Mouse (Mus musculus): ENCODE measurements around the gene Gal3st4. TPM values are rescaled to one million over a fixed set of nuclear protein-coding genes. Genes with fewer than 3 reads are reported as not detected.

Gene Gal3st4
- polyA plus RNA-seq, 1 experiment from 2014 or later: 0.82 TPM

- Histone ChIP-seq H3K9ac (no peak overlapping the region), H3K4me1 (replicated peaks) (peaks cover 6% of the 10 kb centered on the region), H3K27ac (ENCODE audit: poor library complexity, severe bottlenecking) (no peak overlapping the region), H3K27me3 (replicated peaks) (no peaks in the 10 kb centered on the region), H3K36me3 (no peaks in the 10 kb centered on the region), H3K4me2 (no peak overlapping the region), H3K9me3 (replicated peaks) (no peaks in the 10 kb centered on the region), H3K4me3 (no peak overlapping the region)
- 81% methylated on average over 12 of the region's 12 CpGs for WGBS
- ATAC-seq (ENCODE audit: insufficient number of reproducible peaks, low FRiP score): no peak
These were observed 21.5 kb downstream of the Gal3st4 start for GRCm38 (mm10) chr5:138251144-138251543.

GRCm38 (mm10) chr5:138241511-138241910, 31.1 kb downstream of the Gal3st4 start:
- Histone ChIP-seq H3K27ac (ENCODE audit: poor library complexity, severe bottlenecking) (no peak overlapping the region), H3K4me2 (no peak overlapping the region), H3K4me3 (no peak overlapping the region), H3K9ac (no peak overlapping the region), H3K36me3 (no peaks in the 10 kb centered on the region), H3K27me3 (replicated peaks) (no peaks in the 10 kb centered on the region), H3K4me1 (replicated peaks) (no peaks in the 10 kb centered on the region), H3K9me3 (replicated peaks) (peaks cover 3% of the 10 kb centered on the region; the same call in 1 of the 2 replicates)
- ATAC-seq (ENCODE audit: insufficient number of reproducible peaks, low FRiP score): no peak
- WGBS: 20% methylated on average over 2 of the region's 2 CpGs

GRCm38 (mm10) chr5:138234224-138234623, 38.4 kb downstream of the Gal3st4 start:
- no peaks in the 10 kb centered on the region for H3K4me1 ChIP-seq (replicated peaks)
- no peak overlapping the region for H3K9ac ChIP-seq
- H3K9me3 ChIP-seq (replicated peaks): no peaks in the 10 kb centered on the region
- ATAC-seq (ENCODE audit: insufficient number of reproducible peaks, low FRiP score): no peak
- H3K36me3 ChIP-seq: no peaks in the 10 kb centered on the region
- no peak overlapping the region for H3K4me2 ChIP-seq
- no peak overlapping the region for H3K27ac ChIP-seq (ENCODE audit: poor library complexity, severe bottlenecking)
- no peak overlapping the region for H3K4me3 ChIP-seq
- H3K27me3 ChIP-seq (replicated peaks): no peaks in the 10 kb centered on the region

- ATAC-seq (ENCODE audit: insufficient number of reproducible peaks, low FRiP score): no peak
- Histone ChIP-seq H3K4me1 (replicated peaks) (no peaks in the 10 kb centered on the region), H3K36me3 (no peaks in the 10 kb centered on the region), H3K27ac (ENCODE audit: poor library complexity, severe bottlenecking) (no peak overlapping the region), H3K9me3 (replicated peaks) (no peaks in the 10 kb centered on the region), H3K9ac (no peak overlapping the region), H3K27me3 (replicated peaks) (no peaks in the 10 kb centered on the region), H3K4me2 (no peak overlapping the region), H3K4me3 (no peak overlapping the region)
- 73% methylated on average over 2 of the region's 2 CpGs for WGBS
These were observed 38.9 kb downstream of the Gal3st4 start for GRCm38 (mm10) chr5:138233778-138234177.

DNA sequence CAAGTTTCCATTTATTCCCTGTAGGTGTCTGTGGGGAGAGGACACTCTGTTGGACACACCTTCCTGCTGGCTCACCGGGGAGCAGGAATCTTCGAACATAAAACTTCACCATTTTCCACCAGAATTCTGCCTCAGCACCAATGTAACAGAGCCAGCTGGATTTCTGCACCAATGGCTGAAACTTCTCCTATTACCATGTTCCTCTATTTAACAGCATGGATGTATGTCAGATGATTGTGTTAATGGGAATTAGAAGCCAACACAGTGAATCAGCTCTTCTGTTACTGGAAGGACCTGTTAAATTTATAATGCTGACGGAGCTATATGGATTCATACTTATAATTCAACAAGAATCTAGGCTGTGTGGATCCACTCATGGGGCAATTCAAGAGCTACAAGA, 43.1 kb downstream of the Gal3st4 start:
- Histone ChIP-seq H3K4me3 (no peak overlapping the region), H3K4me1 (replicated peaks) (no peaks in the 10 kb centered on the region), H3K9ac (no peak overlapping the region)

DNA sequence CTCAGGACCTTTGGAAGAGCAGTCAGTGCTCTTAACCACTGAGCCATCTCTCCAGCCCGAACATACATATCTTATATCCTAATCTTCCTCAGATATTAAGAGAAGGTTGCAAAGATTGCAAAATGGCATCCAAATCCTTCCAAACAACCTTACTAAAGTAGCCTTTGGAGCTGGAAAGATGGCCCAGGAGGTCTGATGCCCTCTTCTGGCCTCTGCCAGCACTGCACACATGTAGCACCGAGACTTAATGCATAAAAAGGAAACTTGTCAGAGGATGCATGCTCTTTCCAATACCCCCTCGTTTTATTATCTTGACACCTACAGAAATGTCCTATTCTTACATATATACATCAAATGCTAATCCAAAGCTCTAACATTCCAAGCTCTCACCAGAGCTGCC, 44.6 kb downstream of the Gal3st4 start:
- no peak overlapping the region for H3K4me2 ChIP-seq
- no peak overlapping the region for H3K27ac ChIP-seq (ENCODE audit: poor library complexity, severe bottlenecking)
- WGBS: 50% methylated on average over 3 of the region's 3 CpGs
- 0 out of 2 replicates have a peak, but pooled peaks cover 4% of the 10 kb centered on the region for H3K27me3 ChIP-seq (replicated peaks)
- no peaks in the 10 kb centered on the region for H3K36me3 ChIP-seq
- no peak overlapping the region for H3K4me3 ChIP-seq
- H3K9ac ChIP-seq: no peak overlapping the region
- no peak for ATAC-seq (ENCODE audit: insufficient number of reproducible peaks, low FRiP score)
- no peaks in the 10 kb centered on the region for H3K9me3 ChIP-seq (replicated peaks)
- H3K4me1 ChIP-seq (replicated peaks): no peaks in the 10 kb centered on the region

More for the DNA sequence above, 43.1 kb downstream of the Gal3st4 start:
- Histone ChIP-seq H3K36me3 (no peaks in the 10 kb centered on the region), H3K9me3 (replicated peaks) (no peaks in the 10 kb centered on the region), H3K4me2 (no peak overlapping the region), H3K27me3 (replicated peaks) (0 out of 2 replicates have a peak, but pooled peaks cover 4% of the 10 kb centered on the region), H3K27ac (ENCODE audit: poor library complexity, severe bottlenecking) (no peak overlapping the region)
- no peak for ATAC-seq (ENCODE audit: insufficient number of reproducible peaks, low FRiP score)
- WGBS: 91% methylated on average over 3 of the region's 3 CpGs

DNA sequence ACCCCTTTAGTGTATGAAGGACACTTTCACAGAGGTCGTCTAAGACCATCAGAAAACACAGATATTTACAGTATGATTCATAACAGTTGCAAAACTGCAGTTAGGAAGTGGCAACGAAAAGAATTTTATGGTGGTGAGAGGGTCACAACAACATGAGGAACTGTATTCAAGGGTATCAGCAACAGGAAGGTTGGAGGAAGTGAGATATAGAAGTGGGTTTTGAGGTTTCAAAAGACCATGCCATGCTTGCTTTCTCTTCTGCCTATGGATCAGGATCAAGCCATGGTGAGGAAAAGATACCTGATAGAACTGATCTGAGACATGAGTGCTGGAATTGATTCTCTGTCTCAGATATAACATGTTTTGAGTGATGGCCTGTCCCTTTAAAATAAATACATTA, 45.3 kb downstream of the Gal3st4 start:
- Histone ChIP-seq H3K9ac (no peak overlapping the region), H3K27me3 (replicated peaks) (0 out of 2 replicates have a peak, but pooled peaks cover 4% of the 10 kb centered on the region), H3K4me1 (replicated peaks) (no peaks in the 10 kb centered on the region), H3K36me3 (no peaks in the 10 kb centered on the region), H3K4me3 (no peak overlapping the region), H3K4me2 (no peak overlapping the region), H3K9me3 (replicated peaks) (no peaks in the 10 kb centered on the region), H3K27ac (ENCODE audit: poor library complexity, severe bottlenecking) (no peak overlapping the region)
- no peak for ATAC-seq (ENCODE audit: insufficient number of reproducible peaks, low FRiP score)
- WGBS: 36% methylated on average over 2 of the region's 2 CpGs

DNA sequence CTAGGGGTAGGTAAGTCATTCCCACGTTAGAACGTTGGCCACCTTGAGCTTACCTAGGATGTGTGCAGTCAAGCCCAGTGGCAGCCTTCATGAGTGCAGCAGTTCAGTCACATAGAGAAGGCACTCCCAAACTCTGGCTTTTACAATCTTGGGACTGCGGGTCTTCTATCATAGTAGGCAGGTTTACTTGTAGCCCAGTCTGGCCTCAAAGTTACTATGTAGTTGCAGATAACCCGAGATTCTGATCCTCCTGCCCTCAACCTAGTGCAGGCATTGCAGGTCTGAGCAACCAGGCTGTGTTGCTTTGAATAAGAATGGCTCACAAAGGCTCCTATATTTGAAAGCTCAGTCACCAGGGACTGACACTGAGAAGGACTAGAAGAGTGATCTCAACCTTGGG, 46.1 kb downstream of the Gal3st4 start:
- H3K36me3 ChIP-seq: no peaks in the 10 kb centered on the region
- no peaks in the 10 kb centered on the region for H3K4me1 ChIP-seq (replicated peaks)
- no peaks in the 10 kb centered on the region for H3K9me3 ChIP-seq (replicated peaks)
- 71% methylated on average over 4 of the region's 4 CpGs for whole genome bisulfite sequencing
- H3K9ac ChIP-seq: no peak overlapping the region
- 0 out of 2 replicates have a peak, but pooled peaks cover 4% of the 10 kb centered on the region for H3K27me3 ChIP-seq (replicated peaks)
- no peak overlapping the region for H3K4me3 ChIP-seq
- H3K27ac ChIP-seq (ENCODE audit: poor library complexity, severe bottlenecking): no peak overlapping the region
- no peak overlapping the region for H3K4me2 ChIP-seq
- no peak for ATAC-seq (ENCODE audit: insufficient number of reproducible peaks, low FRiP score)

- H3K4me3 ChIP-seq: no peak within 1 kb of the TSS
- no peak within 1 kb of the TSS for H3K27ac ChIP-seq (ENCODE audit: poor library complexity, severe bottlenecking)
- no peak within 1 kb of the TSS for H3K4me2 ChIP-seq
- no peak within 1 kb of the TSS for H3K9ac ChIP-seq
- ATAC-seq (ENCODE audit: insufficient number of reproducible peaks, low FRiP score): no peak
- 0 out of 2 replicates have a peak, but pooled peaks cover 4% of the 10 kb centered on the region for H3K27me3 ChIP-seq (replicated peaks)
- H3K9me3 ChIP-seq (replicated peaks): no peaks in the 10 kb centered on the region
- WGBS: 65% methylated on average over 2 of the region's 2 CpGs
- H3K36me3 ChIP-seq: no peaks in the 10 kb centered on the region
- H3K4me1 ChIP-seq (replicated peaks): no peaks in the 10 kb centered on the region
These were observed 46.9 kb downstream of the Gal3st4 start, which contains the start of gene Nxpe5 for GRCm38 (mm10) chr5:138225700-138226099. TSS of gene Nxpe5 (plus strand) at chr5:138225898.

DNA sequence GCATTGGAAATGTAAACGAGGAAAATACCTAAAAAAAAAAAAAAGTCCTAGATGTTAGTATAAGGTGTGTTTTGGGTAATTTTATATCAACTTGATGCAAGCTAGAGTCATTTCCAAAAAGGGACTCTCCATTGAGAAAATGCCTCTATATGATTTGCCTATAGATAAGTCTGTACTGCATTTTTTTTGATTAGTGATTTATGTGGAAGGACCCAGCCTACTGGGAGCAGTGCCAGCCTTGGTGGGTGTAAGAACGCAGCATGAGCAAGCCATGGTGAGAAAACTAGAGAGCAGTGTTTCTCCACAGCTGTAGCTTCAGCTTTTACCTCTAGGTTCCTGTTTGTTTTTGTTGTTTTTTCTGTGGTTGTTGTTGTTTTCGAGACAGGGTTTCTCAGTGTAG, 49.4 kb downstream of the Gal3st4 start:
- 51% methylated on average over 3 of the region's 3 CpGs for WGBS
- Histone ChIP-seq H3K36me3 (no peaks in the 10 kb centered on the region), H3K9ac (no peak overlapping the region), H3K9me3 (replicated peaks) (no peaks in the 10 kb centered on the region), H3K4me2 (no peak overlapping the region), H3K27me3 (replicated peaks) (0 out of 2 replicates have a peak, but pooled peaks cover 4% of the 10 kb centered on the region), H3K4me1 (replicated peaks) (no peaks in the 10 kb centered on the region), H3K4me3 (no peak overlapping the region), H3K27ac (ENCODE audit: poor library complexity, severe bottlenecking) (no peak overlapping the region)
- ATAC-seq (ENCODE audit: insufficient number of reproducible peaks, low FRiP score): no peak

DNA sequence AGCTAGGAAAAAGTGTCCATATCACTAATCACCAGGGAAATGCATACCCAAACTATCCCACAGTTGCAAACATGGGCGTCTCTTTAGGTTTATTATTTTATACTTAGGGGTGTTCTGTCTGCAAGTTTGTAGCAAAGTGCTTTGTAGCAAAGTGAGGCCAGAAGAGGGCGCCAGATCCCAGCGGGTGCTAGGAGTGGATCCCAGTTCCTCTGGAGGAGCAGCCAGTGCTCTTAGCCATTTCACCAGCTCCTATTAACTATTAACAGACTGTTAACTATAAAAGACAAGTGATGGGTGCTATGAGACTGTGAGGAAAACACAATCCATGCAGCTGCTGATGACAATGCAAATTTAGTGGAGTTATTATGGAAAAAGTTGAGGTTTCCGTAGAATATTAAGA, 50.5 kb downstream of the Gal3st4 start:
- Histone ChIP-seq H3K9ac (no peak overlapping the region), H3K4me1 (replicated peaks) (no peaks in the 10 kb centered on the region), H3K9me3 (replicated peaks) (peaks cover 6% of the 10 kb centered on the region), H3K4me2 (no peak overlapping the region), H3K4me3 (no peak overlapping the region), H3K27me3 (replicated peaks) (0 out of 2 replicates have a peak, but pooled peaks cover 4% of the 10 kb centered on the region), H3K36me3 (no peaks in the 10 kb centered on the region), H3K27ac (ENCODE audit: poor library complexity, severe bottlenecking) (no peak overlapping the region)
- no peak for ATAC-seq (ENCODE audit: insufficient number of reproducible peaks, low FRiP score)
- WGBS: 24% methylated on average over 4 of the region's 4 CpGs

- no peak overlapping the region for H3K4me3 ChIP-seq
- H3K9me3 ChIP-seq (replicated peaks): peaks cover 28% of the 10 kb centered on the region
- H3K36me3 ChIP-seq: no peaks in the 10 kb centered on the region
- H3K27me3 ChIP-seq (replicated peaks): no peaks in the 10 kb centered on the region
- no peak overlapping the region for H3K27ac ChIP-seq (ENCODE audit: poor library complexity, severe bottlenecking)
- 64% methylated on average over 2 of the region's 2 CpGs for WGBS
- H3K4me2 ChIP-seq: no peak overlapping the region
- ATAC-seq (ENCODE audit: insufficient number of reproducible peaks, low FRiP score): no peak
- no peaks in the 10 kb centered on the region for H3K4me1 ChIP-seq (replicated peaks)
- H3K9ac ChIP-seq: no peak overlapping the region
These were observed 52.8 kb downstream of the Gal3st4 start for GRCm38 (mm10) chr5:138219864-138220263.

Measured in heart, embryonic 12.5 days (tissue).